Mouse (Mus musculus) cerebellum, adult 2 months (tissue): ENCODE measurements at regions not wholly inside any gene's neighbourhood (a gene's known extent, or its start where the extent isn't known, plus 50 kb on each side); places are given as distances from the start of the nearest gene placed in this dataset.

Source experiments
- CTCF ChIP-seq: fragments of 200-500 bp; IDR thresholded peaks from 2 replicates; pipeline ENCODE4 v1.5.1; 2011; ENCODE audit warnings: low read depth, mild to moderate bottlenecking, control low read depth, low read length, moderate library complexity, borderline replicate concordance; ENCODE audit not compliant: insufficient read depth
- POLR2A ChIP-seq: fragments of 200-500 bp; IDR thresholded peaks from 2 replicates; pipeline ENCODE4 v1.6.1; 2011; ENCODE audit warnings: low read length, control low read depth, borderline replicate concordance; ENCODE audit not compliant: insufficient read depth

GRCm38 (mm10) chr9:61657996-61658395 is 256.3 kb downstream of the Rplp1 start:
- TF ChIP-seq CTCF (no peak), POLR2A (no peak)
